Mouse (Mus musculus) hindbrain, postnatal 0 days (tissue): ENCODE results near the gene Cyp4x1. TPM values are rescaled to one million over a fixed set of nuclear protein-coding genes. Genes with fewer than 3 reads are reported as not detected.

Experiments
- ATAC-seq: fragments of 200-750 bp; cut with Nextera tagmentation; 2 replicates; pipeline ENCODE4 v1.8.0; 2017; ENCODE audit warnings: mild to moderate bottlenecking, moderate TSS enrichment, moderate library complexity
- DNase-seq: peaks from one replicate; pipeline ENCODE4 v3.0.0-alpha.2; 2015; ENCODE audit warnings: low spot score
- H3K27ac ChIP-seq: fragments of 300-500 bp; sonication (generic); 2 replicates; pipeline ENCODE4 v1.5.1; 2014; ENCODE audit warnings: mild to moderate bottlenecking
- H3K27me3 ChIP-seq: fragments of 300-500 bp; sonication (generic); 2 replicates; pipeline ENCODE4 v1.6.1; 2014; ENCODE audit warnings: low read length, mixed read lengths; ENCODE audit not compliant: insufficient read depth
- H3K36me3 ChIP-seq: fragments of 300-500 bp; sonication (generic); 2 replicates; pipeline ENCODE4 v1.6.1; 2014; ENCODE audit warnings: low read length, mixed read lengths; ENCODE audit not compliant: insufficient read depth
- H3K4me1 ChIP-seq: fragments of 300-500 bp; sonication (generic); 2 replicates; pipeline ENCODE4 v1.6.1; 2014; ENCODE audit warnings: antibody characterized with exemption, low read length, mixed read lengths; ENCODE audit not compliant: insufficient read depth
- H3K4me2 ChIP-seq: fragments of 300-500 bp; sonication (generic); 2 replicates; pipeline ENCODE4 v1.6.1; 2014; ENCODE audit warnings: low read depth, mild to moderate bottlenecking, low read length, moderate library complexity, mixed read lengths
- H3K4me3 ChIP-seq: fragments of 300-500 bp; sonication (generic); 2 replicates; pipeline ENCODE4 v1.5.1; 2014; ENCODE audit warnings: low read length
- H3K9ac ChIP-seq: fragments of 300-500 bp; sonication (generic); replicated peaks from 2 replicates; pipeline ENCODE4 v1.6.1; 2014; ENCODE audit warnings: mild to moderate bottlenecking, low read length, moderate library complexity, mixed read lengths
- H3K9me3 ChIP-seq: fragments of 300-500 bp; sonication (generic); 2 replicates; pipeline ENCODE4 v1.6.1; 2016; ENCODE audit warnings: low read length, mixed read lengths
- CTCF ChIP-seq: IDR thresholded peaks from 2 replicates; pipeline ENCODE4 v1.5.1; 2016; ENCODE audit warnings: antibody characterized with exemption, control low read depth, low read depth
- WGBS: fragments of 180-500 bp; shearing (Covaris S2); extraction: QIAGEN DNeasy Blood & Tissue Kit; methylation state at CpG from one replicate; pipeline ENCODE4 v1.1.7; 2014; 5-methylcytosine and 5-hydroxymethylcytosine counted together
- polyA plus RNA-seq: library from polyadenylated mRNA; unstranded; fragments of >200 nt; fragmentation: Nextera tagmentation; extraction: Ambion mirVana; gene quantifications from 2 replicates; pipeline ENCODE4 v1.2.1, GENCODE M21; 2015
- total RNA-seq: library from RNA; depleted of rRNA; stranded (reverse); fragments of >200 nt; gene quantifications from 2 replicates; pipeline ENCODE4 v1.2.3, GENCODE M21; 2014

The Cyp4x1 gene
- total and polyA plus RNA-seq, 2 experiments from 2014 or later = 9.4 to 20.7 TPM

GRCm38 (mm10) chr4:115071668-115072067, 62.4 kb downstream of the Cyp4x1 start:
- Histone ChIP-seq H3K36me3 (no peaks in the 10 kb centered on the region), H3K27ac (no peak overlapping the region), H3K4me3 (no peak overlapping the region), H3K9me3 (no peaks in the 10 kb centered on the region), H3K9ac (no peak overlapping the region), H3K4me1 (no peaks in the 10 kb centered on the region), H3K4me2 (no peak overlapping the region), H3K27me3 (no peaks in the 10 kb centered on the region)
- DNase-seq (no peak), ATAC-seq (no peak)
- TF ChIP-seq CTCF = no peak
- WGBS = 36% methylated on average over 1 of the region's 1 CpGs

- DNase-seq (no peak), ATAC-seq (peak; percentile 22; the same call in 1 of the 2 replicates)
- no peaks in the 10 kb centered on the region for H3K36me3 ChIP-seq
- peak overlapping the region; percentile 25 for H3K9ac ChIP-seq
- H3K4me3 ChIP-seq = peak overlapping the region; percentile 47
- H3K27me3 ChIP-seq = peaks cover 54% of the 10 kb centered on the region
- no peaks in the 10 kb centered on the region for H3K9me3 ChIP-seq
- no peaks in the 10 kb centered on the region for H3K4me1 ChIP-seq
- TF ChIP-seq CTCF = no peak
- H3K27ac ChIP-seq = no peak overlapping the region
- WGBS = 2% methylated on average over 31 of the region's 31 CpGs
- peak overlapping the region; percentile 73 for H3K4me2 ChIP-seq
These were observed 70.4 kb downstream of the Cyp4x1 start for GRCm38 (mm10) chr4:115063518-115064239.

GRCm38 (mm10) chr4:115062875-115063517, 71.1 kb downstream of the Cyp4x1 start:
- Histone ChIP-seq H3K4me2 (peak overlapping the region; percentile 73), H3K27ac (no peak overlapping the region), H3K9me3 (no peaks in the 10 kb centered on the region), H3K9ac (peak overlapping the region; percentile 25), H3K27me3 (peaks cover 59% of the 10 kb centered on the region), H3K36me3 (no peaks in the 10 kb centered on the region), H3K4me3 (peak overlapping the region; percentile 47), H3K4me1 (no peaks in the 10 kb centered on the region)
- 1% methylated on average over 48 of the region's 58 CpGs for WGBS
- DNase-seq (peak; percentile 55), ATAC-seq (peak; percentile 80)
- no peak for TF ChIP-seq CTCF

- Histone ChIP-seq H3K9ac (no peak overlapping the region), H3K4me3 (peak overlapping the region; percentile 47), H3K36me3 (no peaks in the 10 kb centered on the region), H3K27ac (no peak overlapping the region), H3K9me3 (no peaks in the 10 kb centered on the region), H3K4me2 (peak overlapping the region; percentile 73), H3K27me3 (peaks cover 64% of the 10 kb centered on the region), H3K4me1 (no peaks in the 10 kb centered on the region)
- no peak for TF ChIP-seq CTCF
- DNase-seq = no peak
- no peak for ATAC-seq
- under 1% methylated on average over 9 of the region's 9 CpGs for WGBS
These were observed 71.6 kb downstream of the Cyp4x1 start for GRCm38 (mm10) chr4:115062540-115062874.

- WGBS = 14% methylated on average over 3 of the region's 3 CpGs
These were observed 73.3 kb downstream of the Cyp4x1 start for GRCm38 (mm10) chr4:115060753-115061152.

GRCm38 (mm10) chr4:115059871-115060270, 74.2 kb downstream of the Cyp4x1 start:
- DNase-seq (no peak), ATAC-seq (no peak)
- H3K36me3 ChIP-seq = no peaks in the 10 kb centered on the region
- no peak for TF ChIP-seq CTCF
- no peaks in the 10 kb centered on the region for H3K9me3 ChIP-seq
- peak overlapping the region; percentile 18; the same call in 1 of the 2 replicates for H3K4me3 ChIP-seq
- H3K4me1 ChIP-seq = no peaks in the 10 kb centered on the region
- WGBS = 10% methylated on average over 12 of the region's 12 CpGs
- H3K4me2 ChIP-seq = peak overlapping the region; percentile 6; the same call in 1 of the 2 replicates
- no peak overlapping the region for H3K27ac ChIP-seq
- no peak overlapping the region for H3K9ac ChIP-seq
- H3K27me3 ChIP-seq = peaks cover 60% of the 10 kb centered on the region

More at GRCm38 (mm10) chr4:115060753-115061152, 73.3 kb downstream of the Cyp4x1 start:
- no peak for DNase-seq
- Histone ChIP-seq H3K36me3 (no peaks in the 10 kb centered on the region), H3K9me3 (no peaks in the 10 kb centered on the region), H3K4me2 (peak overlapping the region; percentile 6; the same call in 1 of the 2 replicates), H3K9ac (no peak overlapping the region), H3K27me3 (peaks cover 60% of the 10 kb centered on the region), H3K4me3 (no peak overlapping the region), H3K4me1 (no peaks in the 10 kb centered on the region), H3K27ac (no peak overlapping the region)
- no peak for TF ChIP-seq CTCF
- ATAC-seq = no peak
